Mouse (Mus musculus) kidney, postnatal 4 days (tissue): Measurements from ENCODE around the gene Wnt16.

Source experiments
- DNase-seq, 2 experiments: peaks; one replicate each; pipeline ENCODE4 v3.0.0; 2021; ENCODE audit warnings: mixed read lengths in 2 of 2

Wnt16 gene

DNA sequence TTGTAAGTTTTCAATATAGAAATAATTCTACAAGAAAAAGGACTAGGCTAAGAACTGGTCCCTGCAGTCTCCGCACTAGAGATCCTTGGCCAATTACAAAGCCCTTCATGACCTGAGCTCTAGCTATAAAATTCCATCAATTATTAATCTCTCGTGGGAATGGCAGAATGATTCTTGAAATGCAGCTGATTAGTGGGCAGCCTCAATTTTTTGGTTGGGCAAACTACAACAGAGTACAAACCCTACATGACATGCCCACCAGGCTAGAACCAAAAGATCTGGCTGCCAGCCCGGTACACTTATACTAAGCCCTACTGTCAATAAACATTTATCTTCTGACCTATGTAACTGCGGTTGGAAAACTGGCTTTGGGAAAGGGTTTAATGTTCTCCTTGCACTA lies 39.1 kb downstream of the Wnt16 start:
- DNase-seq, result peak; percentile 43 to 59

DNA sequence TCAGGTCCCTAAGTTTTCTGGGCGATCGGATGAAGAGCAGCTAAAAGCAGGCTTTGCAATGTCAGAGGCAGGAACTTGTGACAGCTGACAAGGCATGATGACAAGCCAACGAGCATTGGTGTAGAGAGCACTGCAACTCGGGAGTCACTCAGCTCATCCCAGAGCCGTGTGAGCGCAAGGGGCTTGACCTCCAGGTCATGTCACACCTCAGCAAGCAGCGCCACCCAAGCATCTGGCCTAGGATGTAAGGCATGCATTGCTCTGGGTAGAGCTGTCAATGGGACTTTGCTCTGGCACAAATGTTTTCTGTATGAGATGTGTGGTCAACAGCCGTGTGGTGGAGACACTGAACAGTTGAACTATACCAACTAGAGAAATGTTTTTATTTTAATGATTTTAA lies 39.9 kb downstream of the Wnt16 start:
- DNase-seq, result peak in 1 of 2 experiments; percentile 34

DNA sequence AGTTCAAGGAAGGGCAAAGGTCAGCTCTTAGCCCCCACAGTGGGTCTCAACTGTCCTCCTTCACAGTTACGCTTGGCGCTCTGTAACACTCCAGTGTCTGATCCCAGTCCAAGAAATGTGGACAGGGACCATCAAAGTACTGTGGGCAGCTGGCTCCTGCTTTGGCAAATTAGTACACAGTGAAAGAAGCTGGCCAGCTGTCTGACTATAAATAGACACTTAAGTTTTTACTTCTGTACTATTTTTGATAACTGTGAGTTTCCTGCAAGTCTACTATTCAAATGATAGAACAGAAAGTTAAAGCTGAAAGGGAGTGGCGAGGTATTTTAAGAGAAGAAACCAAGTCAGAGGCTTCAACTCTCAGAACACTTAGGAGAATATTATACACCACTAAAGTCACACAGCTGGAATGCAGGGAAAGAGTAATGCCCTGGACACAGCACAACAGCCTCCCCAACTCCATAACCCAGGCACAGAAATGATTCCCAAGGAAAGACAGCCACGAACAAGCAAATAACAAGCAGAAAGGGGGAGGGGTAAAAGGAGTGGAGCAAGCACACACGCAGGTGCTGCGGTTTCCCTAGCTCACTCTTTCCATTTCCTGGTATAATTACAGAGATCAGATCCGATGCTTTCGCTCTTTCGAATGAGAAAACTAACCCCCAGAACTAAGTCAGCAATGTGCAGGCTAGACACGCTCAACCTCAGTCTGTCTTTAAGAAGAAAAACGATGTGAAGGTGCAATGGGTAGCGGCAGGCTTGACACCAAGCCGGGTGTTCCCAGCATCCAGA lies 42.3 kb downstream of the Wnt16 start:
- DNase-seq, result no peak

DNA sequence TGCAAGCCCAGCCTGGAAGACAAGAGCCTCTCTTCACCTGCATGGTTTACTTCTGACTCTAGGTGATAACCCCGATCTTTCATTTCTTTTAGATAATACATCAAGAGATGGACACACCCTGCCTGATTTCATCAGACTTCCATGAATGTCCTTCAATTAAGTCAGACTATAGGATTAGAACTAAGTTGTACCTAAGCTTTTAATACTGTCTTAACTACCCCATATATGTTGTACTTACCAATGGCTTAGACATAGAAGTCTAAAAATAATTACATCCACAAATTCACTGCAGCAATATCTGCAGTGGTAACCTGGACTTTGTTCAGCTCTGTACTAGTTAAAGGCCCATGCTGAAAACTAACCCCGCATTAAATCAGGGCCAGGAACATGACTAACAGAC lies 44.5 kb downstream of the Wnt16 start:
- DNase-seq, result no peak

DNA sequence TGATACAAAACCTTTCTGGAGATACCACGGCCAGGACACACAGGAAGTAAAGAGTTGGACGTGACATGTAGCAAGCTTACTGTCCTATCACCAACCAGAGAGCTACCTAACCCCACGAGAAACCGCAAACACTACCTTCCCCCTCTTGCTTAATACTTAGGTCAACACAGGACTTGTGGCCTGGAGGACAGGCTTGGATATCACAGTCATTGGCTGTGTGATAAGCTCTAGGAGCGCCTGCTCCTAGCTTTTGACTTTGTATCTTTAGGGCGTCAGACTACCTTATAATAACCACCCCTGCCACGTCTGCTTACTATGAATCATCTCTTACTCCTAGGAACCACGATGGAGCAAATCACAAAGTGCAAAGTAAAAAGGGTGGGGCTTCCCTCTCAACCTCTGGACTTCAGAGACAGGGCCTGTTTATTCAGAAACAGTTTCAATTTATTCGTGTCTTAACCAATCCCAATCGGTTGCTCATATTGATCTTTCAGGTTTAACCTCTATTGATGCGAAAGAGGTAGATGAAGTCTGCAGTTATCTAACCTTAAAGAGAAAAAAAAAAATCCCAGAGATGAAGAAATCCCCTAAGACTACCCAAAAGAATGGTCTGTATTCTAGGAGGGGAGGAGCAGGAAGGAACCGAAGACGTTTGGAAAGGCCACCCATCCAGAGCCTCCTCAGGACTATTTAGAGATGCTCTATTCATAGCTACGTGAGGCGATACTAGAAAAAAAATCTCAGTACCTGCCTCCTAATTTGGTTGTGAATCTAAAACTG lies 51.9 kb downstream of the Wnt16 start:
- no peak for DNase-seq

DNA sequence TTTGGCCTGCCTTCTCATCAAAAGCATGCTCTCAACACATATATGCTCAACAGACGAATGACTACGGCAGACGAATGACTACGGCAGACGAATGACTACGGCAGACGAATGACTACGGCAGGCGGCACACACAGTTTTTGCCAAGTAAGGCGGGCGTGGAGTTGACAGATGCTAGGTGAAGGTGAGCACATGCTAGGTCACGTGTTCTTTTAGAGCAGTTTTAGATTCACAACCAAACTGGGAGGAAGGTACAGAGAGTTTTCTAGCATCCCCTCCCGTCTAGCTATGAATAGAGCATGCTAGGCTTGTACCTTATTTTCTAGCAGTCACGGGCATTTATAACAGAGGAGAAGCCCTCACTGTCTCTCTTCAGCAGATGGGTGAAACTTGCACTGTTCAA lies 52.8 kb downstream of the Wnt16 start:
- DNase-seq, result no peak

DNA sequence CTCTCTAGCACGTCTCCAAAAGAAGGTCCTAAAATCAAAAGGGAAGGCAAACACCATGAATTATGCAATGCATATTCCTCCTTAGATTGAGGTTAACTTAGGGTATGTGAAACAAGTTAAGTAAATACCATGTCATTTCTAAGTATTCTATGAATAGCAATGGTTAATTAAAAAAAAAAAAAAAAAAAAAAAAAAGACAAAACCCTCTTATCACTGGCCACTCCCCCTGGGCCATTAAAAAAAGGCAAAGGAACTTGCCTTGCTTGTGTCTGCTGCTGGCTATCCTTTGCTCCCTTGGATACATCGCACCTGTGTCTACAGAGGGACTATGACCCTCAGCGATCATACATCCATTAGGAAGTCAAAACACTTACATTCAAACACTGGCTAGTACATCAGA lies 55.3 kb downstream of the Wnt16 start:
- DNase-seq, result no peak

DNA sequence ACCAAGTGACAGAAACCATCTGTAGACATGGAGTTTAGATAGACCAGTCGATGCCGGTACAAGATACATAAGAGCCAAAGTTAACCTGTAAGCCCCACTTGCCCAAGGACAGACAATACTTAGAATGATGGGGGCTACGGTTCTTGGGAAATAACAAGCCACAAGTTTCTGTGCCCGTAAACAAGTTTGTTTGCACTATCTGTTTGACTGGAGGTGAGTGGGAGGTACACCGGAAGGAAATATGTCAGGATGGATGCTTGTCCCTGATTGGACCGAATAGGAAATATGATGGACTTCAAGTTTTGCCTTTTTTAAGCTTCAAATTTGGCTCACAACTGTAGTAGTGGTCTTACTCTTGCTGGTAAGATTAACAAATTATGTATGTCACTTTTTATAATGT lies 55.7 kb downstream of the Wnt16 start:
- DNase-seq, result no peak

DNA sequence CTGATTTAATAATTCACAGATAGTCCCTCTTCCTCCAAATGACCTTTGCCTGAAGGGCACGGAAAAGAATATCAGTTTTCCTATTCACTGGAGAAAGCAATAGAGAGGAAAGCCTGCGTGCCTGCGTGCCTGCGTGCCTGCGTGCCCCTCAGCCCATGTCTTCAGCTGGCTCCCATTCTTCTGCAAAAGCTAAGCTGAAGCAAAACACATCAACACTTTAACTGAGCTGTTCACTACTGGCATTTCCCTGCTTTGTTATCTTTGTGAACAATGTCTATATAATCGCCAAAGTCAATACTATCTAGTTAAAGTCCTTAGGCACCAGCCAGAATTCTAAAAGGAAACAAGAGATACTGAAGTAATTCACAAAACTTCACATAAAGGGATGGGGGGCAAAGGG lies 56.4 kb downstream of the Wnt16 start:
- peak; percentile 27 to 41 for DNase-seq

DNA sequence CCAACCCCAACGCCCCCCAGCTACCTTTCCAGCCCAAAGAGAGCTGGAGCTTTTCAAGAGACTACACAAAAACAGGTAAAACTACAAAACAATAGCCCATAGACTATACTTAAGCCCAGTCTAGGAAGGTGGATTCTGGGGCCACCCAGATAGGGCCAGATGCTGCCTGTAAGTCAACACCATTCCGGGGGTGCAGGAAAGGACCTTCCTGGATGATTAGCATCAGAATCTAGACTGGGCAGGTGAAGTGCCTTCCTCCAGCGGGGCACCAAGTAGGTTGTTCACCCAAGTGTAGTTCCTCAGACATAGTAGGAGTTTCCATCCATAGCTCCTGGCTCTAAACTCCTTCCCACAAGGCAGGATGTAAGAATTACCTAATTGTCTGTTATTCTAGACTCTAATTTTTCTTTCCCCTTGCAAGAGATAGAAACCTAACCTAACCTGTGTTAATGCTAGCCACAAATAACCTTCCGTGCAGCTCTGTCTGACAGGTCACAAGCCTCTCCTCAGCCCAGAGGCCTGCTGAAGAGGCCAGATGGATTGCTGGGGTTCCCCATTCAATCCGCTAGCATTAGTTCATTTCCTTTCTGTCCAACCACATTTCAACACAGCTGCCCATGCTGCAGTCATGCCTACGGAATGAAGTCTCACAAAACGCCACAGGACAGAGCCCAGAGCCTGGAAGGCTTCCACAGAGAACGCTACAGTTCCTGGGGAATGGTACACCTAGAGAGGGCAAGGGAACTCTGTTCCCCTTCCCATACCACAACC lies 59.3 kb downstream of the Wnt16 start:
- no peak for DNase-seq
